Mouse (Mus musculus) ovary, adult 2 months (tissue): ENCODE data around the gene Hmces. TPM values are rescaled to one million over a fixed set of nuclear protein-coding genes. Genes with fewer than 3 reads are reported as not detected.

ENCODE experiments used
- polyA plus RNA-seq: library from polyadenylated mRNA; depleted of rRNA; stranded (reverse); fragments of >200 nt; gene quantifications from 2 replicates; pipeline ENCODE4 v1.2.3, GENCODE M21; 2012; rRNA removed

Hmces gene
- polyA plus RNA-seq = 32.0 and 38.1 TPM in 2 replicates

GRCm38 (mm10) chr6:87913661-87914325 is at the start of gene Hmces:
Gene Hmces, plus strand, starts transcription at chr6:87913935.

DNA sequence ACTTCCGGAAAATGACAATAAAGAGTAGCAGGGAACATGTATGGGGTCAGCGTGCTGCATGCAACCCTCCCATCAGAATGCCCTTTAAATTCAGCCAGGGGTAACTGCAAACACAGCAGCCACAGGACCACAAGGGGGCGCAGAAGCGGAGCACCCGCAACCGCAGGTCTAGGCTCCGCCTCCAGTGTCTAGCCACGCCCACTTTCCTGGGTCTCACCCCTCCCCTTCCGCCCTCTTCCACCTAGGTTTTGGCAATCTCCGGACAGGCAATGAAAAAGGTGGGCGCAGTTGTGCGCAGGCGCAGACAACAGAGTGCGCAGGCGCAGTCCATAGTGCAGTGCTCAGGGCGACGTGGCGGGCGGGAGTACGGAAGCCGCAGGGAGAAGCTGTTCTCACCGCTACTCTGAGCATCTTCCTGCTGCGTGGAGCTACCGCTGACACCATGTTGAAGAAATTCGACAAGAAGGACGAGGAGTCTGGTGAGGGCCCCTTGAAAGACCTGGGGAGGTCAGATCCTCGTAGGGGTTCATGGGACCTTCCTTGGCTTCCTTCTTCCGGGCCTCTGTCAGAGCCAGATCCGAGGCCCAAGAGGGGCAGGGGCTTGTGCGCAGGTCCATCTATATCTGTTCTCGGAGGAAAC is 26.0 kb upstream of the Hmces start, which contains the start of gene Copg1:
Gene Copg1, plus strand, starts transcription at position 221 of the 640 bp plus-strand sequence.

GRCm38 (mm10) chr6:87981547-87982256 is 68.0 kb downstream of the Hmces start, which contains the start of gene H1fx:
Gene H1fx, minus strand, starts transcription at chr6:87981637.

Other genes with a start within 250 kb of the Hmces start
- 5.7 and 6.5 TPM in 2 replicates for gene Aplf, start 241.7 kb upstream of the Hmces start, polyA plus RNA-seq
- 6.9 and 8.8 TPM in 2 replicates for gene Efcc1, start 183.1 kb upstream of the Hmces start, polyA plus RNA-seq
- gene Gp9, start 135.9 kb upstream of the Hmces start, polyA plus RNA-seq = 0.33 and 0.38 TPM in 2 replicates
- 60.3 and 61.7 TPM in 2 replicates for gene Rab43, start 101.8 kb upstream of the Hmces start, polyA plus RNA-seq
- gene Gm45140, start 78.1 kb upstream of the Hmces start, polyA plus RNA-seq = 0.64 and 1.2 TPM in 2 replicates
- 7.6 and 12.7 TPM in 2 replicates for gene Isy1, start 75.1 kb upstream of the Hmces start, polyA plus RNA-seq
- gene Cnbp, start 62.8 kb upstream of the Hmces start, polyA plus RNA-seq = 213 and 251 TPM in 2 replicates
- 38.9 and 45.7 TPM in 2 replicates for gene Copg1, start 26.1 kb upstream of the Hmces start, polyA plus RNA-seq
- gene H1fx, start 67.7 kb downstream of the Hmces start, polyA plus RNA-seq = 72.3 and 74.1 TPM in 2 replicates
- 104 and 150 TPM in 2 replicates for gene Rab7, start 131.3 kb downstream of the Hmces start, polyA plus RNA-seq
- 296 and 307 TPM in 2 replicates for gene Rpn1, start 170.5 kb downstream of the Hmces start, polyA plus RNA-seq